Mouse (Mus musculus): ENCODE results near the gene Nfe2l1. TPM values are rescaled to one million over a fixed set of nuclear protein-coding genes. Genes with fewer than 3 reads are reported as not detected.
A peak's percentile ranks its signal among the peaks of the same experiment; 100 is the strongest.
"Not testable (repeated sequence)": the region's sequence is repeated elsewhere in the genome, so short reads cannot be mapped to it uniquely, and the experiment has no call there.

Gene Nfe2l1
- total RNA-seq, 2 experiments from 2014 or later = 258 to 264 TPM

DNA sequence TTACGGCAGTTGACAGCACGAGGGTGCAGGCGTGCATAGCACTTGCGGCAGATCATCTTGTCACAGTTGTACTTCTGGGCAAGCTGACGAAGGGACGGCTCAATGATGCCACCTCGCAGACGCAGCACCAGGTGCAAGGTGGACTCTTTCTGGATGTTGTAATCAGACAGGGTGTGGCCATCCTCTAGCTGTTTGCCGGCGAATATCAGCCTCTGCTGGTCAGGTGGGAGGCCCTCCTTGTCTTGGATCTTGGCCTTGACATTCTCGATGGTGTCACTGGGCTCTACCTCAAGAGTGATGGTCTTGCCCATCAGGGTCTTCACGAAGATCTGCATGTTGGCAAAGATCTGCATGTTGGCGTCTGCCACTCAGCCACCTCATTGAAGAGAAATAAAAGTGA is 34.3 kb downstream of the Nfe2l1 start:
- intact Hi-C loops (cut with DNase I) = no loop called here
- no peak for DNase-seq (ENCODE audit: low spot score in 2 of 2)

DNA sequence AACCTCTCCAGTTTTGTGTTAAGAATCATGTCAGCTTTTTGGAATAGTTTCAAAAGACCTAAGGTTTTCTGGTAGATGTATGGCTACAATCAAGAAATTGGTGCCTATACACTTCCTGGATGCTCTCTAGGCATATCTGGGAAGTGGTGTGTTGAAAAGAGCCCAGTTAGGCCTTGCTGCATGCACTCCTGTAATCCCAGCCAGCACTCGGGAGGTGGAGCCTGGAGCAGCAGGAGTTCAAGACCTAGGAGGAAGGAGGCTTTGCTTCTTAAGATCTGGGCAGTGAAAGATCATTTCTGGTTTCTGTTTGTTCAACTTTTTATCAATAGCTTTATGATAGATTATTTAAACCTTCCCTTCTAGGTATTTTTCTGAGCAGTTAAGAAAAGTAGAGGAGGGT is 39.1 kb downstream of the Nfe2l1 start:
- no peak for DNase-seq (ENCODE audit: low spot score in 2 of 2)
- intact Hi-C loops (cut with DNase I) = no loop called here

- DNase-seq (ENCODE audit: low spot score in 2 of 2) = no peak
- intact Hi-C loops (cut with DNase I) = loop anchor here (2.0 to 5.0 kb wide), 3 partner anchors 71 to 513 kb away; partner anchors contain the start of gene Cdk5rap3
Observed at GRCm38 (mm10) chr11:96789990-96790389, 39.8 kb downstream of the Nfe2l1 start.

GRCm38 (mm10) chr11:96788871-96789795 is 40.6 kb downstream of the Nfe2l1 start, which contains the start of gene Cbx1:
Gene Cbx1 (plus strand): TSS chr11:96789127.
- intact Hi-C loops (cut with DNase I) = loop anchor here (2.0 to 5.0 kb wide), 3 partner anchors 72 to 512 kb away; partner anchors contain the start of gene Cdk5rap3
- DNase-seq (ENCODE audit: low spot score in 2 of 2) = peak; percentile 91 to 93

- no peak for DNase-seq (ENCODE audit: low spot score in 2 of 2)
- intact Hi-C loops (cut with DNase I) = loop anchor here (5.0 kb wide), 2 partner anchors 130 to 510 kb away; partner anchors contain the start of gene Cdk5rap3
Observed at GRCm38 (mm10) chr11:96786731-96787450, 42.9 kb downstream of the Nfe2l1 start.

DNA sequence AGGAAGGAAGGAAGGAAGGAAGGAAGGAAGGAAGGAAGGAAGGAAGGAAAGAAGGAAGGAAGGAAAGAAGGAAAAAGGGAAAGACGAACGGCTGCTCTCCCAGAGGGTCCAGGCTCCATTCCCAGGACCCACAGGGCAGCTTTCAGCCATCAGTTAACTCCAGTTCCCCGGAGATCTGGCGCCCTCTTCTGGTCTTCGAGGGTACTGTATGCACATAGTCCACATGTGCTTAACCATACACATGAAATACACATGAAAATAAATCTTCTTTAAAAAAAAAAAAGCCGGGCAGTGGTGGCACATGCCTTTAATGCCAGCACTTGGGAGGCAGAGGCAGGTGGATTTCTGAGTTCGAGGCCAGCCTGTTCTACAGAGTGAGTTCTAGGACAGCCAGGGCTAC is 44.9 kb downstream of the Nfe2l1 start:
- intact Hi-C loops (cut with DNase I) = loop anchor here (5.0 kb wide), 2 partner anchors 132 to 508 kb away; partner anchors contain the start of gene Cdk5rap3
- peak in 1 of 2 experiments; percentile 42 for DNase-seq (ENCODE audit: low spot score in 2 of 2)

- no peak for DNase-seq (ENCODE audit: low spot score in 2 of 2)
- intact Hi-C loops (cut with DNase I) = no loop called here
Observed at GRCm38 (mm10) chr11:96781425-96781824, 48.3 kb downstream of the Nfe2l1 start.

DNA sequence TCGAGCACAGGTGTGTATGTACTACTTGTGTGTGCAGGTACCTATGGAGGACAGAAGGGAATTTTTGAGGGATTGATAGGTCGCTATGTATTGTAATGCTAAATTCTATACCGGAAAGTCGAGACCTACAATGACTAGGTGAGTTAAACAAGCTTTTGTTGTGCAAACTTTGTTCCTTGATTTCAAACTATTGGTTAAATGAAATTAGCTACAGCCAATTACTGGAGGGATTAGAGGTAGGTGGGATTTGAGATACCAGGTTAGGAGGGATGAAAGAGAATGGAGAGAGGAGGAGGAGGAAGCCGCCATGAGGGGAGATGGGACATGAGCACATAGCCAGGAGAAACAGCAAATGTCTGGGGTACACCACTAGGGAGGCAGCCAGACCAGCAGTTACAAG is 49.5 kb downstream of the Nfe2l1 start:
- DNase-seq (ENCODE audit: low spot score in 2 of 2) = no peak
- intact Hi-C loops (cut with DNase I) = no loop called here

DNA sequence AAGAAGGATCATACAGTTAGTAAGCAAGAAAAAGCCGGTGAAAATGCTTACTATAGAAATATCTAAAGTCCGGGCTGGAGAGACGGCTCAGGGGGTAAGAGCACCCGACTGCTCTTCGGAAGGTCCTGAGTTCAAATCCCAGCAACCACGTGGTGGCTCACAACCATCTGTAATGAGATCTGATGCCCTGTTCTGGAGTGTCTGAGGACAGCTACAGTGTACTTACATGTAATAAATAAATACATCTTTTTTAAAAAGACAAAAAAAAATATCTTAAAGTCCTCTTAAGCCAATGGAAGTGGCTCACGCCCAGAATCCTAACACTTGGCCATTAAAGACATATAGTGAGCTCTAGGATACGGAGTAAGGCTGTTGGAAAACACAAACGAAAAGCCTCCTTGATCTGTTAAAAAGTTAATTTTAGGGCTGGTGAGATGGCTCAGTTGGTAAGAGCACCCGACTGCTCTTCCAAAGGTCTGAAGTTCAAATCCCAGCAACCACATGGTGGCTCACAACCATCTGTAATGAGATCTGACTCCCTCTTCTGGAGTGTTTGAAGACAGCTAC is 51.6 kb downstream of the Nfe2l1 start:
- intact Hi-C loops (cut with DNase I) = loop anchor here (10.0 kb wide), 1 partner anchor 703 kb away; the partner anchor contains the start of gene Atp5g1
- not testable (repeated sequence) for DNase-seq (ENCODE audit: low spot score in 2 of 2)

- intact Hi-C loops (cut with DNase I) = loop anchor here (1.0 to 10.0 kb wide), 2 partner anchors 84 to 702 kb away; partner anchors contain the start of gene Atp5g1
- peak; percentile 99 to 100 for DNase-seq (ENCODE audit: low spot score in 2 of 2)
Observed at GRCm38 (mm10) chr11:96776968-96777962, 52.5 kb downstream of the Nfe2l1 start, which contains the start of gene Snx11. Gene Snx11 (minus strand): TSS chr11:96777559.

DNA sequence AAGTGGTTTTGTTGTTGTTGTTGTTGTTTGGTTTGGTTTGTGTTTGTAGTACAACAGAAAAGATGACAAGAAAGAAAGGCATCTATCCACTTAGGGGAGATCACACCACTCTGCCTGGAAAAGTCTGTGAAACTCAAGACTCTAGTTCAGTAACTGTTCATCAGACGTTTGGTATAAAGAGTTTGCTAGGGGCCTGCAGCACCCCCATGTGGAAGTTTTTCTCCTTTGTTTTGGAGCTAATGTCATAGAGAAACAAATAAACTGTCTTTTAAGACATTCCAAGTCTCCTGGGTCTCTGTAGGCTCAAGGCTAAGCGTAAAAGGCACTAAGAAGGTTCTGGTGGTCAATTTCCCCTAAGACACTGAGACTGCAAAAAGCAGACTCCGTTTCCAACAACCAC is 53.7 kb downstream of the Nfe2l1 start:
- intact Hi-C loops (cut with DNase I) = loop anchor here (10.0 kb wide), 1 partner anchor 701 kb away; the partner anchor contains the start of gene Atp5g1
- no peak for DNase-seq (ENCODE audit: low spot score in 2 of 2)

DNA sequence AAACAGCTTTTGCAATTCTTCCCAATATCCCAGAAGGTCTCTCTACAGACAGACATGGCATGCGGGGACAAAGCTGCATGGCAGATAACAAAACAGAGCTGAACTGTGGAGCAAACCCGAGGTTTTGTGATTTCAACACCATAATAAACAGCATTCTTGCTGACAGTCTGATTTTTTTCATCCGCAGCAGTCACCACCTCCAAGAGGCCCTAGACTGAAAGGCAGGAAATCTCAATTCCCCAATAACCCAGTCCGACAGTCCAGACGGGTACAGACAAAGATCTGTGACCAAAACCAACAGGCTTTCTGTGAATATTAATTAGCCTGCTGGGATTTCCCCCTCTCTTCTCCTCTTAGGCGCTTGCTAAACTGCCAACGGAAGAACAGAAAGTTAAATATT is 54.1 kb downstream of the Nfe2l1 start:
- intact Hi-C loops (cut with DNase I) = loop anchor here (10.0 kb wide), 1 partner anchor 701 kb away; the partner anchor contains the start of gene Atp5g1
- DNase-seq (ENCODE audit: low spot score in 2 of 2) = no peak

GRCm38 (mm10) chr11:96775063-96775462 is 54.7 kb downstream of the Nfe2l1 start:
- intact Hi-C loops (cut with DNase I) = loop anchor here (10.0 kb wide), 1 partner anchor 700 kb away; the partner anchor contains the start of gene Atp5g1
- DNase-seq (ENCODE audit: low spot score in 2 of 2) = no peak

- intact Hi-C loops (cut with DNase I) = loop anchor here (10.0 kb wide), 1 partner anchor 700 kb away; the partner anchor contains the start of gene Atp5g1
- no peak for DNase-seq (ENCODE audit: low spot score in 2 of 2)
Observed at GRCm38 (mm10) chr11:96774536-96774935, 55.2 kb downstream of the Nfe2l1 start.

DNA sequence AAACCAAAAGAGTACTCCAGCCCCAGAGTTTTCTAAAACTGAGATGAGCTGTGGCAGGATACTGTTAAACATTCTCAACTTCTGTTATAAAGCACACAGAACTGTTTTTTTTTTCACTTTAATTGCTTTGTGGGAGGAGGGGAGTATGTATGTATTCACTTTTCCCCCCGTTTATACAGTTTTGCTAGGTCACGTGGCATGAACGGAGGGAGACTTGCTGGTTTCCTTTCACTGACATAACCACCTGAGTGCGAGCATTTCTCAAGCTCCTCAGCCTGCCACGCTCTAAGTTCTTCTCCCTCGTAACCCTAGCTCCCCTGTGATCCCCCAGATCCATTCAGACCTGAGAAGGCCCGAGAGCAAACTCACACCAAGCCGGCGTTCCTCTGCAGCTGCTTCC is 57.4 kb downstream of the Nfe2l1 start:
- intact Hi-C loops (cut with DNase I) = loop anchor here (10.0 kb wide), 1 partner anchor 698 kb away; the partner anchor contains the start of gene Atp5g1
- DNase-seq (ENCODE audit: low spot score in 2 of 2) = no peak

DNA sequence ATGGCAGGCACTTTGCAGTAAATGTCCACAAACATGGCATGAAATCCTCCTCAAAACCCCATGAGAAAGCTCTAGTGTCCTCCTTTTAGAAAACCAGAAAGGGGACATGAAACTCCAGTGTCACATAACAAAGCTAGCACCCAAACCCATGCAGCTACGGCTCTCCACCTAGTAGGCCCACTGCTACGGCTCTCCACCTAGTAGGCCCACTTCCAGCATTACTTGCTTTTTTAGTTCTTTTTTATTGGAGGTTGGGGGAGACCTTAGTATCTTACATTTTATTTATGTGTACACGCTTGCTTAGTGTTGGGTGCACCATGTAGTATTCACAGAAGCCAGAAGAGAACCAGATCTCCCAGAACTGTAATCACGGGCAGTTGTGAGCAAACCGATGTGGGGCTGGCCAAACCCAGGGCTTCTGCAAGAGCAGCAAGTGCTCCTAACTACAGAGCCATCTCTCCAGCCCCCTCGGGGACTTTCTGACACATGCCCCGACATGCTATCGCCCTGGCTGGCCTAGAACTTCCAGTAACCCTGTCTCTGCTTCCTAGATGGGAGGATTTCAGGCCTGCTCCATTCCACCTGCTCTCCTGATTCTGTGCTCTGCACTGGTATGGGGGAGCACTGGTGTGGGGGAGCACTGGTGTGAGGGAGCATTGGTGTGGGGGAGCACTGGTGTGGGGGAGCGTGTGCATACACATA is 58.3 kb downstream of the Nfe2l1 start:
- intact Hi-C loops (cut with DNase I) = loop anchor here (10.0 kb wide), 1 partner anchor 697 kb away; the partner anchor contains the start of gene Atp5g1
- no peak for DNase-seq (ENCODE audit: low spot score in 2 of 2)

- DNase-seq (ENCODE audit: low spot score in 2 of 2) = no peak
- intact Hi-C loops (cut with DNase I) = no loop called here
Observed at GRCm38 (mm10) chr11:96768240-96768639, 61.5 kb downstream of the Nfe2l1 start.

Measured in left cerebral cortex, postnatal 25 days (tissue).